Mouse (Mus musculus): ENCODE measurements around the gene Kng1. TPM values are rescaled to one million over a fixed set of nuclear protein-coding genes. Genes with fewer than 3 reads are reported as not detected.

The Kng1 gene
- total and polyA plus RNA-seq, 2 experiments: 701 to 2,075 TPM

DNA sequence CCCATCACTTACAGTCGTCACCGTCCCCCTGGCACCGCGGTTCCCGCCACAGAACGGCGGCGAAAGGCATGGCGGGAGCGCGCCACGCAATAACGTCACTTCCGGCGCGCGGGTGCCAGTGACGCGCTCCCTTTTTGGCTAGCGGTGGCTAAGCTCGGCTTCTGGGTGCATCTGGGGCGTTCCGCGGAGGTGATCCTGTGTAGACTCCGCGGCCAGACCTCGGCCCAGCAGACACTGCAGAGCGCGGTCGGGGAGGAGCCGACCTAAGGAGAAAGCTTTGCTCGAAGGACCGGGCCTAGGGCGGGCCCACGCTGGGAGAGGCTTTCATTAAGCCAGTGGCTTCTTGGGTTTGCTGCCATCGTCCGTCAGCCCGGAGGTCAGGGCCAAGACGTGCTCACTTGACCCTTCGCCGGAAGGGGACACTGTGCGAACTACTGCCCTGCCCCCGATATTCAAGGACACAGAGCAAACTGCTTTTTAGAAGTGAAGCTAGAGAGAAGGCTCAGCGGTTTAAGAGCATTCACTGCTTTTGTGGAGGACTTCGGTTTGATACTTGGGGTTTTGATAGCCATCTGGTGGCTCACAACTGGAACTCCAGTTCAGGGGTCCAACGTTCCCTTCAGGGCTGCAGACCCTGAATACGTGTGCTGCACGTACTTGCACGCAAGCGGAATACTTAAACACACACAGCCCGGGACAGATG is 70.2 kb downstream of the Kng1 start, which contains the start of gene Rfc4:
Gene Rfc4, minus strand, starts transcription at position 65 of the 703 bp plus-strand sequence.
- WGBS: under 1% methylated on average over 51 of the region's 51 CpGs
- no peaks in the 10 kb centered on the region for H3K79me2 ChIP-seq (ENCODE audit: control insufficient read depth, insufficient read depth, low read length)
- peaks cover 10% of the 10 kb centered on the region for H3K4me1 ChIP-seq (ENCODE audit: control insufficient read depth, insufficient read depth, low read length)
- H3K36me3 ChIP-seq (ENCODE audit: control insufficient read depth, insufficient read depth, low read length): no peaks in the 10 kb centered on the region
- H3K4me3 ChIP-seq (ENCODE audit: insufficient read depth, low read depth, low read length): peak within 1 kb of the TSS; percentile 92
- TF ChIP-seq POLR2A (IDR thresholded peaks at IDR 0.05; ENCODE audit: extremely low read depth, insufficient read depth, low read length) (peak; percentile 71), CTCF (IDR thresholded peaks at IDR 0.05; ENCODE audit: low read depth, low read length) (peak; percentile 33)
- no peaks in the 10 kb centered on the region for H3K27me3 ChIP-seq (ENCODE audit: control insufficient read depth, insufficient read depth, low read length)
- peak within 1 kb of the TSS; percentile 92 for H3K9ac ChIP-seq (ENCODE audit: low read depth, low read length)
- peak within 1 kb of the TSS; percentile 94 for H3K27ac ChIP-seq (replicated peaks; ENCODE audit: insufficient read depth, low read depth, low read length)
- DNase-seq (ENCODE audit: extremely low read depth, low read depth, low spot score): peak; percentile 64

DNA sequence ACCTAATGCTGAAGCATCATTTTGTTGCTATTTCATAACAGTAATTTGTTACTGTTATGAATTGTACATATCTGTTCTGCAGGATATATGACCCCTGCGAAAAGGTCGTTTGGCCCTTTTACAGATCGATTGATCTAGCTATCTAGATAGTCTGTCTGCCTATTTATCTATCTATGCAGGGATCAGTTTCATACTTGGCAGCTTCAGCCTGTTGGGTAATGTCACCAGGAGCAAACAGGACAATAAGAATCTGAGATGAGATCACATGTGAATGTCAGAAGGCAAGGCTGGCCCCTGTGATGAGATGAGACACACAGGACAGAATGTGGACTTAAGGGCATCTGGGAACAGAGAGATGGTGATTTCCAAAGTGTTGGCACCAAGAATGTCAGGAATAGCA is 72.6 kb downstream of the Kng1 start:
- DNase-seq (ENCODE audit: extremely low read depth, low read depth, low spot score): peak; percentile 87
- WGBS: 23% methylated on average over 3 of the region's 3 CpGs
- Histone ChIP-seq H3K27me3 (ENCODE audit: control insufficient read depth, insufficient read depth, low read length) (no peaks in the 10 kb centered on the region), H3K27ac (replicated peaks; ENCODE audit: insufficient read depth, low read depth, low read length) (no peak overlapping the region), H3K4me1 (ENCODE audit: control insufficient read depth, insufficient read depth, low read length) (peaks cover 10% of the 10 kb centered on the region), H3K9ac (ENCODE audit: low read depth, low read length) (no peak overlapping the region), H3K36me3 (ENCODE audit: control insufficient read depth, insufficient read depth, low read length) (no peaks in the 10 kb centered on the region), H3K79me2 (ENCODE audit: control insufficient read depth, insufficient read depth, low read length) (no peaks in the 10 kb centered on the region), H3K4me3 (ENCODE audit: insufficient read depth, low read depth, low read length) (no peak overlapping the region)
- TF ChIP-seq CTCF (IDR thresholded peaks at IDR 0.05; ENCODE audit: low read depth, low read length): no peak
- no peak for TF ChIP-seq POLR2A (IDR thresholded peaks at IDR 0.05; ENCODE audit: extremely low read depth, insufficient read depth, low read length)

Other genes with a start within 250 kb of the Kng1 start
- gene Crygs, start 246.3 kb upstream of the Kng1 start, total RNA-seq (2014; rRNA removed): not detected in 2 replicates
- 0.10 and 0.14 TPM in 2 replicates for gene Crygs, start 246.3 kb upstream of the Kng1 start, polyA plus RNA-seq (2012; rRNA removed)
- gene Tbccd1, start 200.2 kb upstream of the Kng1 start, total RNA-seq (2014; rRNA removed): 22.7 and 24.0 TPM in 2 replicates
- 16.9 and 19.9 TPM in 2 replicates for gene Tbccd1, start 200.2 kb upstream of the Kng1 start, polyA plus RNA-seq (2012; rRNA removed)
- gene Dnajb11, start 200.0 kb upstream of the Kng1 start, total RNA-seq (2014; rRNA removed): 62.0 and 67.7 TPM in 2 replicates
- gene Dnajb11, start 200.0 kb upstream of the Kng1 start, polyA plus RNA-seq (2012; rRNA removed): 20.7 and 23.9 TPM in 2 replicates
- 10,308 and 11,624 TPM in 2 replicates for gene Ahsg, start 166.6 kb upstream of the Kng1 start, total RNA-seq (2014; rRNA removed)
- 17,109 and 17,601 TPM in 2 replicates for gene Ahsg, start 166.6 kb upstream of the Kng1 start, polyA plus RNA-seq (2012; rRNA removed)
- 107 and 165 TPM in 2 replicates for gene Fetub, start 139.5 kb upstream of the Kng1 start, total RNA-seq (2014; rRNA removed)
- gene Fetub, start 139.5 kb upstream of the Kng1 start, polyA plus RNA-seq (2012; rRNA removed): 414 and 419 TPM in 2 replicates
- 574 and 911 TPM in 2 replicates for gene Hrg, start 106.8 kb upstream of the Kng1 start, total RNA-seq (2014; rRNA removed)
- gene Hrg, start 106.8 kb upstream of the Kng1 start, polyA plus RNA-seq (2012; rRNA removed): 312 and 372 TPM in 2 replicates
- gene Kng2, start 28.4 kb upstream of the Kng1 start, total RNA-seq (2014; rRNA removed): 449 and 472 TPM in 2 replicates
- gene Kng2, start 28.4 kb upstream of the Kng1 start, polyA plus RNA-seq (2012; rRNA removed): 97.8 and 123 TPM in 2 replicates
- 325 and 412 TPM in 2 replicates for gene Eif4a2, start 49.6 kb downstream of the Kng1 start, total RNA-seq (2014; rRNA removed)
- 64.4 and 75.9 TPM in 2 replicates for gene Eif4a2, start 49.6 kb downstream of the Kng1 start, polyA plus RNA-seq (2012; rRNA removed)
- 5.2 and 5.3 TPM in 2 replicates for gene Rfc4, start 69.9 kb downstream of the Kng1 start, total RNA-seq (2014; rRNA removed)
- gene Rfc4, start 69.9 kb downstream of the Kng1 start, polyA plus RNA-seq (2012; rRNA removed): 0.32 TPM in 1 of 2 replicates, not detected in the other
- gene Adipoq, start 88.7 kb downstream of the Kng1 start, total RNA-seq (2014; rRNA removed): 0.87 and 1.2 TPM in 2 replicates
- 0.09 TPM in 1 of 2 replicates, not detected in the other for gene Adipoq, start 88.7 kb downstream of the Kng1 start, polyA plus RNA-seq (2012; rRNA removed)
- 36.7 and 50.3 TPM in 2 replicates for gene St6gal1, start 166.9 kb downstream of the Kng1 start, total RNA-seq (2014; rRNA removed)
- 38.1 and 41.3 TPM in 2 replicates for gene St6gal1, start 166.9 kb downstream of the Kng1 start, polyA plus RNA-seq (2012; rRNA removed)

Data from liver, adult 2 months (tissue).